Mouse (Mus musculus) stomach, postnatal 0 days (tissue): ENCODE data around the gene Itm2b. TPM values are rescaled to one million over a fixed set of nuclear protein-coding genes. Genes with fewer than 3 reads are reported as not detected.

Experiments
- ATAC-seq: fragments of 200-750 bp; cut with Nextera tagmentation; 2 replicates; pipeline ENCODE4 v1.8.0; 2017; ENCODE audit not compliant: low FRiP score, low TSS enrichment
- DNase-seq: peaks from one replicate; pipeline ENCODE4 v3.0.0-alpha.2; 2016; ENCODE audit warnings: low spot score
- H3K27ac ChIP-seq: fragments of 300-500 bp; sonication (generic); replicated peaks from 2 replicates; pipeline ENCODE4 v1.5.1; 2014; ENCODE audit warnings: mild to moderate bottlenecking, control low read depth
- H3K27me3 ChIP-seq: fragments of 300-500 bp; sonication (generic); 2 replicates; pipeline ENCODE4 v1.6.1; 2014; ENCODE audit warnings: low read length; ENCODE audit not compliant: control insufficient read depth, insufficient read depth
- H3K36me3 ChIP-seq: fragments of 300-500 bp; sonication (generic); 2 replicates; pipeline ENCODE4 v1.6.1; 2014; ENCODE audit warnings: low read length, mixed read lengths; ENCODE audit not compliant: control insufficient read depth, insufficient read depth
- H3K4me1 ChIP-seq: fragments of 300-500 bp; sonication (generic); replicated peaks from 2 replicates; pipeline ENCODE4 v1.6.1; 2014; ENCODE audit warnings: antibody characterized with exemption; ENCODE audit not compliant: control insufficient read depth, insufficient read depth
- H3K4me2 ChIP-seq: fragments of 300-500 bp; sonication (generic); replicated peaks from 2 replicates; pipeline ENCODE4 v1.6.1; 2014; ENCODE audit warnings: low read depth, mild to moderate bottlenecking, control low read depth, moderate library complexity
- H3K4me3 ChIP-seq: fragments of 300-500 bp; sonication (generic); 2 replicates; pipeline ENCODE4 v1.5.1; 2014; ENCODE audit warnings: low read depth, low read length, control low read depth
- H3K9ac ChIP-seq: fragments of 300-500 bp; sonication (generic); 2 replicates; pipeline ENCODE4 v1.6.1; 2014; ENCODE audit warnings: mild to moderate bottlenecking, low read length, control low read depth, mixed read lengths
- H3K9me3 ChIP-seq: fragments of 300-500 bp; sonication (generic); 2 replicates; pipeline ENCODE4 v1.6.1; 2016; ENCODE audit warnings: low read length; ENCODE audit not compliant: control insufficient read depth
- CTCF ChIP-seq: IDR thresholded peaks from 2 replicates; pipeline ENCODE4 v1.5.1; 2016; ENCODE audit warnings: antibody characterized with exemption, low read depth, mild to moderate bottlenecking, moderate library complexity
- EP300 ChIP-seq: optimal IDR thresholded peaks from 2 replicates; pipeline ENCODE3; 2016; ENCODE audit warnings: antibody characterized with exemption
- WGBS: fragments of 180-500 bp; shearing (Covaris S2); extraction: QIAGEN DNeasy Blood & Tissue Kit; methylation state at CpG from one replicate; pipeline ENCODE4 v1.1.7; 2014; 5-methylcytosine and 5-hydroxymethylcytosine counted together
- polyA plus RNA-seq: library from polyadenylated mRNA; unstranded; fragments of >200 nt; fragmentation: Nextera tagmentation; extraction: Ambion mirVana; gene quantifications from 2 replicates; pipeline ENCODE4 v1.2.1, GENCODE M21; 2015

Itm2b gene
- polyA plus RNA-seq, 1 experiment from 2014 or later, result 1,381 TPM

GRCm38 (mm10) chr14:73389059-73389458, 4.0 kb upstream of the Itm2b start:
- no peak overlapping the region for H3K4me2 ChIP-seq
- no peaks in the 10 kb centered on the region for H3K9me3 ChIP-seq
- no peak for ATAC-seq
- no peaks in the 10 kb centered on the region for H3K4me1 ChIP-seq
- 54% methylated on average over 7 of the region's 7 CpGs for WGBS
- no peak for TF ChIP-seq EP300
- no peak for TF ChIP-seq CTCF
- H3K27me3 ChIP-seq, result no peaks in the 10 kb centered on the region
- H3K27ac ChIP-seq, result peak overlapping the region; percentile 86
- H3K9ac ChIP-seq, result no peak overlapping the region
- DNase-seq, result no peak
- H3K4me3 ChIP-seq, result no peak overlapping the region
- no peaks in the 10 kb centered on the region for H3K36me3 ChIP-seq

- Histone ChIP-seq H3K4me2 (no peak overlapping the region), H3K9ac (no peak overlapping the region), H3K27ac (peak overlapping the region; percentile 86), H3K27me3 (no peaks in the 10 kb centered on the region), H3K9me3 (no peaks in the 10 kb centered on the region), H3K4me3 (no peak overlapping the region), H3K36me3 (no peaks in the 10 kb centered on the region), H3K4me1 (no peaks in the 10 kb centered on the region; the same call in 1 of the 2 replicates)
- peak; percentile 73 for ATAC-seq
- TF ChIP-seq EP300 (peak; percentile 52), CTCF (no peak)
- DNase-seq, result peak; percentile 68
- WGBS, result 24% methylated on average over 7 of the region's 7 CpGs
Observed at GRCm38 (mm10) chr14:73388546-73388945, 3.5 kb upstream of the Itm2b start.

- DNase-seq (no peak), ATAC-seq (no peak)
- peak overlapping the region; percentile 100 for H3K27ac ChIP-seq
- peaks cover 3% of the 10 kb centered on the region; the same call in 1 of the 2 replicates for H3K4me1 ChIP-seq
- H3K27me3 ChIP-seq, result no peaks in the 10 kb centered on the region
- TF ChIP-seq EP300, result no peak
- TF ChIP-seq CTCF, result no peak
- H3K36me3 ChIP-seq, result no peaks in the 10 kb centered on the region
- H3K9ac ChIP-seq, result no peak overlapping the region
- 51% methylated on average over 5 of the region's 5 CpGs for WGBS
- H3K4me2 ChIP-seq, result no peak overlapping the region
- no peaks in the 10 kb centered on the region for H3K9me3 ChIP-seq
- no peak overlapping the region for H3K4me3 ChIP-seq
Observed at GRCm38 (mm10) chr14:73386493-73386892, 1.4 kb upstream of the Itm2b start.

- H3K4me3 ChIP-seq, result peak overlapping the region; percentile 100; the same call in 1 of the 2 replicates
- H3K36me3 ChIP-seq, result no peaks in the 10 kb centered on the region
- TF ChIP-seq CTCF (no peak), EP300 (no peak)
- WGBS, result 57% methylated on average over 2 of the region's 2 CpGs
- H3K9ac ChIP-seq, result 0 out of 2 replicates have a peak overlapping the region, but pooled peaks have one; percentile 4
- DNase-seq (no peak), ATAC-seq (peak; percentile 79)
- peak overlapping the region; percentile 100 for H3K27ac ChIP-seq
- peak overlapping the region; percentile 54 for H3K4me2 ChIP-seq
- no peaks in the 10 kb centered on the region for H3K9me3 ChIP-seq
- no peaks in the 10 kb centered on the region for H3K27me3 ChIP-seq
- peaks cover 6% of the 10 kb centered on the region; the same call in 1 of the 2 replicates for H3K4me1 ChIP-seq
Observed at GRCm38 (mm10) chr14:73385720-73386374, 758 bp upstream of the Itm2b start.

GRCm38 (mm10) chr14:73384546-73384912, 560 bp downstream of the Itm2b start:
- Histone ChIP-seq H3K9me3 (no peaks in the 10 kb centered on the region), H3K9ac (peak overlapping the region; percentile 100), H3K4me3 (peak overlapping the region; percentile 100), H3K4me2 (peak overlapping the region; percentile 54), H3K36me3 (0 out of 2 replicates have a peak, but pooled peaks cover 3% of the 10 kb centered on the region), H3K27ac (peak overlapping the region; percentile 100), H3K4me1 (peaks cover 6% of the 10 kb centered on the region; the same call in 1 of the 2 replicates), H3K27me3 (no peaks in the 10 kb centered on the region)
- ATAC-seq (no peak; the same call in 1 of the 2 replicates), DNase-seq (no peak)
- under 1% methylated on average over 13 of the region's 13 CpGs for WGBS
- no peak for TF ChIP-seq EP300

- H3K4me2 ChIP-seq, result peak overlapping the region; percentile 54
- TF ChIP-seq CTCF (no peak), EP300 (no peak)
- H3K27me3 ChIP-seq, result no peaks in the 10 kb centered on the region
- peak overlapping the region; percentile 100 for H3K9ac ChIP-seq
- H3K4me1 ChIP-seq, result peaks cover 6% of the 10 kb centered on the region; the same call in 1 of the 2 replicates
- WGBS, result 8% methylated on average over 2 of the region's 2 CpGs
- H3K9me3 ChIP-seq, result no peaks in the 10 kb centered on the region
- no peak overlapping the region for H3K27ac ChIP-seq
- H3K4me3 ChIP-seq, result peak overlapping the region; percentile 100
- ATAC-seq (no peak), DNase-seq (no peak)
- H3K36me3 ChIP-seq, result peaks cover 5% of the 10 kb centered on the region; the same call in 1 of the 2 replicates
Observed at GRCm38 (mm10) chr14:73383746-73384145, 1.3 kb downstream of the Itm2b start.
